Mouse (Mus musculus) c-Kit-positive CD71-negative TER-119-negative erythroid progenitor cells, embryonic 14.5 days (primary cell): ENCODE results near the gene Trpt1.

Experiments
- DNase-seq: peaks from one replicate; pipeline ENCODE4 v3.0.0-alpha.2; 2013; ENCODE audit warnings: low read depth

The Trpt1 gene

GRCm38 (mm10) chr19:6994002-6994401, 1.9 kb upstream of the Trpt1 start:
- DNase-seq = no peak

- DNase-seq = no peak
Measured at GRCm38 (mm10) chr19:6994489-6994888, 1.4 kb upstream of the Trpt1 start.

- DNase-seq = no peak
Measured at GRCm38 (mm10) chr19:6995255-6995991, 508 bp upstream of the Trpt1 start.

- DNase-seq = no peak
Measured at GRCm38 (mm10) chr19:6997721-6998290, 1.9 kb downstream of the Trpt1 start.

GRCm38 (mm10) chr19:6999360-7000063, 3.6 kb downstream of the Trpt1 start:
- no peak for DNase-seq

GRCm38 (mm10) chr19:7006892-7007593, 11.1 kb downstream of the Trpt1 start:
- no peak for DNase-seq

GRCm38 (mm10) chr19:7012426-7012825, 16.5 kb downstream of the Trpt1 start:
- DNase-seq = no peak

GRCm38 (mm10) chr19:7013984-7014383, 18.1 kb downstream of the Trpt1 start:
- DNase-seq = no peak

GRCm38 (mm10) chr19:7014481-7015135, 18.7 kb downstream of the Trpt1 start:
- DNase-seq = no peak

- DNase-seq = peak; percentile 70
Measured at GRCm38 (mm10) chr19:7017541-7018457, 21.9 kb downstream of the Trpt1 start.

GRCm38 (mm10) chr19:7018546-7018945, 22.6 kb downstream of the Trpt1 start:
- DNase-seq = no peak

GRCm38 (mm10) chr19:7019191-7019590, 23.3 kb downstream of the Trpt1 start, which contains the start of gene Fermt3:
Gene Fermt3, minus strand, starts transcription at chr19:7019469.
- peak; percentile 68 for DNase-seq

GRCm38 (mm10) chr19:7020224-7020641, 24.3 kb downstream of the Trpt1 start:
- peak; percentile 67 for DNase-seq

- no peak for DNase-seq
Measured at GRCm38 (mm10) chr19:7029531-7029930, 33.6 kb downstream of the Trpt1 start.

- DNase-seq = no peak
Measured at GRCm38 (mm10) chr19:7034006-7034405, 38.1 kb downstream of the Trpt1 start.

- DNase-seq = no peak
Measured at GRCm38 (mm10) chr19:7039088-7039720, 43.3 kb downstream of the Trpt1 start.

- peak; percentile 99 for DNase-seq
Measured at GRCm38 (mm10) chr19:7039841-7040636, 44.1 kb downstream of the Trpt1 start, which contains the start of gene Stip1. Gene Stip1, minus strand, starts transcription at chr19:7039967.

GRCm38 (mm10) chr19:7040637-7041130, 44.8 kb downstream of the Trpt1 start:
- no peak for DNase-seq

GRCm38 (mm10) chr19:7041171-7041570, 45.2 kb downstream of the Trpt1 start:
- no peak for DNase-seq
